Mouse (Mus musculus): ENCODE data around the gene Map2k7. TPM values are rescaled to one million over a fixed set of nuclear protein-coding genes. Genes with fewer than 3 reads are reported as not detected.

Map2k7 gene
- polyA plus RNA-seq, 1 experiment = 32.1 TPM

DNA sequence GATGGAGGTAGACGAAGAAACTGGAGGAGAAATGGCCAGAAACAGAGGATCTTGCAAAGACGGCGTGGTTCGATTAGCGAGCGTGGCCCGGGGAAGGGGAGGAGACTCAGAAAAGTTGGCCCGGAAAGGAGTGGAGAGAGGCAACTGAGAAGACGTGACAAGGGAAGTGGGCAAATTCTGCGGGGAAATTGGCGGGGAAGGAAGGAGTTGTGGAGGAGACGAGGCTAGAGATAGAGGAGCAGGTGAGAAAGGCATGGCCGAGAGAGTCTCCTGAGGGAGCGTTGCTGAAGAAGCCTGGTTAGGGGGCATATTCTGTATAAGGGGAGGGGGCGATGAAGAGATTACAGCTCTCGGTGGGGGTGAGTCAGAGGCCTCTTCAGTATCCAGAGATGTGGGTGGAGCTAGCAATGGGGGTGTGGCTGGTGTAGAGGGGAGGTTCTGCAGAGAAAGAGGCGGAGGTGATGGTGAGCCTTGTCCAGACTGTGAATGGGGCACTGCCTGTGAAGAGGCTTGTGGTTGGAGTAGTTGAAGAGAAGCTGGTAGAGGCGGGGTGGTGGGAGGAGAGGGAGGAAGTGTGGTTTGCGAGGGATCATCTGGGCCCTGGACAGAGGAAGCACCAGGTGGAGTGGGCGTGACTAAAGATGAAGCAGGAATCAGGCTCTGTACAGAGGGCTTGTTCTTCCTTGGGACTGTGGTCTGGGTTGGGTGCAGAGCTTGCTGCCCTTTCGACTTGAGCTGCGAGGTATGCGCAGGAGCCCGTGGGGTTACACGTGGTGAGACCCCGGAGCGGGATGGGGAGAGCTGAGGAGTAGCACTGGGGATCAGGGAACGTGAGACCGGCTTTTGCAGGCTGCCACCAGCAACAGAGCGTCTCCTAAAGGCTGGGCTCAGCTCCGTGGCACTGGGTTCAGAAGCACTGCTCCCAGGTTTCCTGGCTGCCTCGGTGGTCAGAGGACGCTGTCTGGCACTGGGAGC lies 24.2 kb upstream of the Map2k7 start:
- Histone ChIP-seq H3K36me3 (ENCODE audit: control insufficient read depth, insufficient read depth, low read length) (no peaks in the 10 kb centered on the region), H3K27ac (ENCODE audit: control insufficient read depth, insufficient read depth, low read depth, low read length) (peak overlapping the region; percentile 76), H3K4me3 (ENCODE audit: control insufficient read depth, low read depth, low read length) (peak overlapping the region; percentile 63), H3K27me3 (ENCODE audit: control insufficient read depth, insufficient read depth, low read length) (0 out of 2 replicates have a peak, but pooled peaks cover 2% of the 10 kb centered on the region), H3K4me1 (ENCODE audit: control insufficient read depth, insufficient read depth, low read length) (peaks cover 37% of the 10 kb centered on the region)
- TF ChIP-seq POLR2A (IDR thresholded peaks at IDR 0.05; ENCODE audit: control insufficient read depth, low read depth, low read length) (no peak; the same call in 1 of the 2 replicates), CTCF (IDR thresholded peaks at IDR 0.05; ENCODE audit: control insufficient read depth, insufficient read depth, insufficient replicate concordance, low read depth, low read length) (no peak)

DNA sequence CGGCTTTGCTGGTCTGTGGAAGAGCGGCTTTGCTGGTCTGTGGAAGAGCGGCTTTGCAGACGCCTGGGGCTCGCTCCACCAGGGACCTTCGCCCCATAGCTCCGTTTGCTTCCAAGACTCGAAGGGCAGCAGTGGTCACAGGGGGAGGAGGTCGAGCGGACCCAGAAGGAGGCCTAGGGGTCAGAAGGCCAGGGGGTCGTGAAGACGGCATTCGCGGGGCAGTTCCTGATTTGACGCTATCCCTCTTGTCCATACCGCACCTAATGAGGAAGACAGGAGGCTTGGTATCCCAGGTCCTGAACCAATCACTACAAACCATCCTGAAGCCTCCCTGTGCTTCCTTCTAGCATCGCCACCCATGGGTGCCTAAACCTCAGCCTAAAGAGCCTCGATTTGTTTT lies 22.2 kb upstream of the Map2k7 start:
- Histone ChIP-seq H3K4me1 (ENCODE audit: control insufficient read depth, insufficient read depth, low read length) (peaks cover 37% of the 10 kb centered on the region), H3K27me3 (ENCODE audit: control insufficient read depth, insufficient read depth, low read length) (0 out of 2 replicates have a peak, but pooled peaks cover 2% of the 10 kb centered on the region), H3K36me3 (ENCODE audit: control insufficient read depth, insufficient read depth, low read length) (no peaks in the 10 kb centered on the region), H3K4me3 (ENCODE audit: control insufficient read depth, low read depth, low read length) (peak overlapping the region; percentile 4; the same call in 1 of the 2 replicates), H3K27ac (ENCODE audit: control insufficient read depth, insufficient read depth, low read depth, low read length) (no peak overlapping the region)
- TF ChIP-seq CTCF (IDR thresholded peaks at IDR 0.05; ENCODE audit: control insufficient read depth, insufficient read depth, insufficient replicate concordance, low read depth, low read length) = no peak
- TF ChIP-seq POLR2A (IDR thresholded peaks at IDR 0.05; ENCODE audit: control insufficient read depth, low read depth, low read length) = no peak

DNA sequence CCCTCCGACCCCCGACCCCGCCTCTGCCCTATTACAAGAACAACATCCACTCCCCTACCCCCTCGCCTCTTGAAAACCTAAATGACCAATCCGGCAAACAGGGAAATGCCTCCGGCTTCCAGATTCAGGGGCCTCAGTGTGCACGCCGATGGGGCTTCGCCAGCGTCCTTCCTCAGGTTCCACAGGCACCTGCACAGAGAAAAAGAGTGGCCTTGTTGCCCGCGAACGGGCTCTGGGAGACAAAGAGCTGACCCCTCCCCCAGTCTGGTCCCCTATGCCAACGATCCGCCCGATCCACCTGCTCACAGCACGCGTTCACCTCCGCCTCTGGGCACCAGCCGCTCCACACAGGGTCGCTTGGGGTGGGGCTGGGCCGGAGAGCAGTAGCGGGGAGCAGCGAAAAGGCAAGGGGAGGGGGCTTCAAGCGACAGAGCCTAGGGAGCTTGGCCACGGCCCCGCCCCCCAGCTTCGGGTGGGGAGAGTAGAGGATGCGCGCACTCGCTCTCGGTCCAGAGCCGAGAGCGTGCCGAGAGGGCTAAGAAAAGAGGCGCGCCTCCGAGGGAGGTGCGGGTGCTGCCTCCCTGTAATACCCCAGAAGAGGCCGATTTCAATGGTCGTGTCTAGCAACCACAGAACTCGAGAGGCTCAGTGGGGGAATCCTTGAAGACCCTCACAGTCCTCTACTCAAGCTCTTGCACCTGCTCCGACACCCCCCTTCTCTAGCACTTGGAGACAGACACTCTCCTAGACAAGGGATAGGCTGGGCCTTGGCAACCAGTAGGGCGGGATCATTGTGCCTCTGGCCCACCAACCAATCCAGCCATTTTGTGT lies 21.5 kb upstream of the Map2k7 start, which contains the start of gene Prr36:
Gene Prr36 (minus strand): TSS at position 669 of the 831 bp plus-strand sequence.
- peak within 1 kb of the TSS; percentile 4; the same call in 1 of the 2 replicates for H3K4me3 ChIP-seq (ENCODE audit: control insufficient read depth, low read depth, low read length)
- H3K27me3 ChIP-seq (ENCODE audit: control insufficient read depth, insufficient read depth, low read length) = 0 out of 2 replicates have a peak, but pooled peaks cover 2% of the 10 kb centered on the region
- no peaks in the 10 kb centered on the region for H3K36me3 ChIP-seq (ENCODE audit: control insufficient read depth, insufficient read depth, low read length)
- H3K27ac ChIP-seq (ENCODE audit: control insufficient read depth, insufficient read depth, low read depth, low read length) = no peak within 1 kb of the TSS
- peaks cover 37% of the 10 kb centered on the region for H3K4me1 ChIP-seq (ENCODE audit: control insufficient read depth, insufficient read depth, low read length)
- TF ChIP-seq POLR2A (IDR thresholded peaks at IDR 0.05; ENCODE audit: control insufficient read depth, low read depth, low read length) (no peak), CTCF (IDR thresholded peaks at IDR 0.05; ENCODE audit: control insufficient read depth, insufficient read depth, insufficient replicate concordance, low read depth, low read length) (no peak)

DNA sequence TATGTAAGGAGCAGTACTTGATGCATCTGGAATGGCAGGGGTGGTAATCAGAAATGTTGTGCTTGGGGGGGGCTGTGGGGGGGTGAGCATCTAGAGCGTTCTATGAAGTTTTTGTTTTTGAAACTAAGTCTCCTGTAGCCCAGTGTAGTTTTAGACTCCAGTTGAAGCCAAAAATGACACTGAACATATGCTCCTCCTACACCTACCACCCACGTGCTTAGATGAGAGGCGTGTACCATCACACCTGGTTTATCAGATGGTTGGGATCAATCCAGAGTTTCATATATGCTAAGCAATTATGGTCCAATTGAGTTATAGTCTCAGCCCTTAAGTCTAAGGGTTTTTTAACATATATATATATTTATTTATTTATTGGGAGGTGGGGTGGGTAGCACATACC lies 18.9 kb upstream of the Map2k7 start:
- no peaks in the 10 kb centered on the region for H3K36me3 ChIP-seq (ENCODE audit: control insufficient read depth, insufficient read depth, low read length)

DNA sequence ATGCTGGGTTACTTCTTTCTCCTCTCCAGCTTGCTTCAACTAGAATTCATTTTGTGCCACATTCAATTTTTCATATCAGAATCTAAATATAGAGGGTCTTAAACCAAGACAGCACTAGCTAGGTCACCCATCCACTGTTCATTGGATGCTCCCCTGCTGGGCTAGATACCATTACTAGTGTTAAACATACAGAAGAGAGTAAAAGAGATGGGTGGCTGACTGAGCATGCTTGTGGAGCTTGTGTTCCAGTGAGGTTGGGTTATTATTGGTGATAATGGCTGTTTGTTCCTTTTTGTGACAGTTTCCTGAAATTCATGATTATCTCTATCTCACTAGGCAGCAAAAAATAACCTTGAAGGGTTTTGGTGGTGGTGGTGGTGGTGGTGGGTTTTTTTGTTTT lies 16.5 kb upstream of the Map2k7 start:
- H3K27me3 ChIP-seq (ENCODE audit: control insufficient read depth, insufficient read depth, low read length) = no peaks in the 10 kb centered on the region
- no peaks in the 10 kb centered on the region for H3K36me3 ChIP-seq (ENCODE audit: control insufficient read depth, insufficient read depth, low read length)
- TF ChIP-seq POLR2A (IDR thresholded peaks at IDR 0.05; ENCODE audit: control insufficient read depth, low read depth, low read length) (no peak), CTCF (IDR thresholded peaks at IDR 0.05; ENCODE audit: control insufficient read depth, insufficient read depth, insufficient replicate concordance, low read depth, low read length) (no peak)
- peaks cover 15% of the 10 kb centered on the region for H3K4me1 ChIP-seq (ENCODE audit: control insufficient read depth, insufficient read depth, low read length)
- no peak overlapping the region for H3K4me3 ChIP-seq (ENCODE audit: control insufficient read depth, low read depth, low read length)
- H3K27ac ChIP-seq (ENCODE audit: control insufficient read depth, insufficient read depth, low read depth, low read length) = no peak overlapping the region

More for the DNA sequence above, 18.9 kb upstream of the Map2k7 start:
- no peak for TF ChIP-seq CTCF (IDR thresholded peaks at IDR 0.05; ENCODE audit: control insufficient read depth, insufficient read depth, insufficient replicate concordance, low read depth, low read length)
- TF ChIP-seq POLR2A (IDR thresholded peaks at IDR 0.05; ENCODE audit: control insufficient read depth, low read depth, low read length) = no peak
- peaks cover 19% of the 10 kb centered on the region for H3K4me1 ChIP-seq (ENCODE audit: control insufficient read depth, insufficient read depth, low read length)
- 0 out of 2 replicates have a peak, but pooled peaks cover 2% of the 10 kb centered on the region for H3K27me3 ChIP-seq (ENCODE audit: control insufficient read depth, insufficient read depth, low read length)
- no peak overlapping the region for H3K4me3 ChIP-seq (ENCODE audit: control insufficient read depth, low read depth, low read length)
- no peak overlapping the region for H3K27ac ChIP-seq (ENCODE audit: control insufficient read depth, insufficient read depth, low read depth, low read length)

DNA sequence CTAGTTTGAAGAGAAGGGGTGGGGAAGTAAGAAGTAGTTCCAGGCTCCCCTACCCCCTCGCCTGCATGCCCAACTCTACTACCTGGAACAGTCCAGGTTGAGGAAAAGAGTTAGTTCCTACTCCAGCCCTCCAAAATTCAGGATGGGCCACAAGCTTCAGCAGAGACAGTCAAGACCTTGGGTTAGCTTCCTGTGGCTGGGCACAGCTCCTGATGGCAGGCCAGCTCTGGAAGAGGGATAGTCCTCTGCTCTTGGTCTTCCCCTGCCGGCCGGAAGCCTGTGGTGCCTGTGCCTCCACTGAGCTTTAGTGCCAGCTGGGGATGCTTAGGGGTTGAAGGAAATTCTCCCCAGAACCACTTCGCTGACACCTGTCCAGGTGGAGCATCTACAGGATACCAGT lies 12.2 kb upstream of the Map2k7 start:
- Histone ChIP-seq H3K27me3 (ENCODE audit: control insufficient read depth, insufficient read depth, low read length) (no peaks in the 10 kb centered on the region), H3K36me3 (ENCODE audit: control insufficient read depth, insufficient read depth, low read length) (no peaks in the 10 kb centered on the region), H3K4me3 (ENCODE audit: control insufficient read depth, low read depth, low read length) (no peak overlapping the region; the same call in 1 of the 2 replicates), H3K27ac (ENCODE audit: control insufficient read depth, insufficient read depth, low read depth, low read length) (no peak overlapping the region), H3K4me1 (ENCODE audit: control insufficient read depth, insufficient read depth, low read length) (peaks cover 11% of the 10 kb centered on the region)
- TF ChIP-seq POLR2A (IDR thresholded peaks at IDR 0.05; ENCODE audit: control insufficient read depth, low read depth, low read length) (no peak), CTCF (IDR thresholded peaks at IDR 0.05; ENCODE audit: control insufficient read depth, insufficient read depth, insufficient replicate concordance, low read depth, low read length) (0 out of 2 replicates have a peak, but pooled peaks have one; percentile 3)
